Mouse (Mus musculus) thymus, postnatal 4 days (tissue): ENCODE measurements at regions not wholly inside any gene's neighbourhood (a gene's known extent, or its start where the extent isn't known, plus 50 kb on each side); places are given as distances from the start of the nearest gene placed in this dataset.

ENCODE experiments used
- DNase-seq: peaks from one replicate; pipeline ENCODE4 v3.0.0; 2021

DNA sequence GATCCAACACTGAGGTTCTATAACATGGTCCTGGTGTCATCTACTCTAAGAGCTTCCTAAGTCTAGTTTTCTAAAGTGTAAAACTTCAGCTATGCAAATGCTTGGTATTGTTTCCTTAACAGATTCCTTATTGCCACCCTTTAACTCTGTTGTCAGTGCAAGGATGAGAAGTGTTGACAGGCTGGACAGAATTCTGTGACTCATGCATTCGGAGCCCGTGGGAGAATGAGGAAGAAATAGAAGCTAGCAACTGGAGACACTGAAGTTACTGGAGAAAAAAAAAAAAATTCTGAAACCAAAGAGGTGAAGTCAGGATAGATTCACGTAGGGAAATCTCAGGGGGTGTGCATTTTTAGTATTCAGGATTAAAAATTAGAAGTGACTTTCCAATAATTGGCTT, 128.6 kb upstream of the Pum3 start:
- DNase-seq, result no peak

DNA sequence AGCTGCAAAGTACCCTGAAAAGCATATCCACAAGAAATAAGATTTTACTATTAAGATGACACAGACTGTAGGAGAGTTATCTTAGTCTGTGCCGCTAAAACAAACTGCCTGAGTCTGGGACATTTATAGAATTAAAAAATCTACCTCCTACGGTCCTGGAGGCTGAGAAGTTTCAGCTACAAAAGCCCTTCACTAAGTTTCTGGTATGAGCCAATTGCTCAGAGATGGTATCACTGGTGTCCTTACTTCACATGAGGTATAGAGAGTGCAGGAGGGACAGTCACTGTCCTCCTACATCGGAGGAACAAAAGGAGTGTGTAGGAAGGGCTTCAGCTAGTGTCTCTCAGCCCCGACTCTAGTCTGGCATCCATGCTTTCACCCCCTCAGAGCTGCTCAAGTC, 127.1 kb upstream of the Pum3 start:
- no peak for DNase-seq

DNA sequence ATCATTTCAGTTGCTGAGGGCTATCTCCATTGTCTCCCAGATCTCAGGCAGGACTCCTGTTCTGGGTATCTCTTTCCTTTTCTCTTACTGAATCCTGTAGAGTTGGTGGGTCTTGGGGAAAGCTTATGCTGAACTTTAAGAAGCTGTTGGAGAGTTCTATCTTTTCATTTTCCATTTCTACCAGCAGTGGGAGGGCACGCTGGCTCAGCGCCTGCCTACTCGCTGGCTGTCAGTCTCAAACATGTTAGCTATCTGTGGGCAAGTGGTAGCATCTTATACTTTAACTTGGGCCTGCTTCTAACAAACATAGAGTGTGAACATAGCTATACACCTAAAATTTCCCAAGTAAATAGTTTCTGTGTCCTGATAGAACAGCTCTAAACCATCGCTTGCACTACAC, 125.2 kb upstream of the Pum3 start:
- no peak for DNase-seq

DNA sequence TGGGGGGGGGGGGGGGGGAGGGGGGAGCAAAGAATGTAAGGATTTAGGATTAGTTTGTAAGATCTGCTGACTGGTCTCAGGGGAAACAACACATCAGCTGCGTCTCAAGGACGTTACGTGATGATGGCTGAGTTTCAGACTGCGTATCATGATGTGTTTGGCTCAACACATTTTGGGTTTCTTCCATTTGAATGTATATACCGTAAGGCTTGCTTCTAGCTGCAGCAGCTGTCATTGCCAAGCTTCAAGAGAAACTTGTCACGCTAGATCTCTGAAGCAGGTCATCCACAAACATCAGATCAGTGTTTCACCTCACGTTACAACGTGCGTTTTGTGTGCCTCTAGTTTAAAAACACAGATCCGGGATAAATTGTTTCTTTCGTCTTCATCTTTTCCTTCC, 123.6 kb upstream of the Pum3 start:
- DNase-seq, result no peak

DNA sequence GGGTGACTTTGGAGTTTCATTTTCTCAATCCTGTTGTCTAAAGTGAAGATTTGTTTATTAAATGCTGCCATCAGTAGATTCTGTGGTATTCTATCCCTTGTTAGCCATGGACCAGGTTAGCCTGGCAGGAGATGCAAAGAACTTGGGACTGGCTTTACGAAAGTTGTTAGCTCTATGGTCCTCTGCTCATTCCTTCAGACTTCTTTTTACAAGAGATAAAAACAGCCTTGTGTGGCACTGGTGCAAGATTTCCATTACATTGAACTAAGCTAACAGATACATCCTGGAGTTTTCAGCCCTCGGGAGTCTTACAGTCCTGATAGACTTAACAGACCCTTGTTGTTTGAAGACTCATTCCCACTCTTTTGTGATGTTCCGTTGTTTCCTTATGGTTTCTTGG, 108.1 kb upstream of the Pum3 start:
- no peak for DNase-seq

DNA sequence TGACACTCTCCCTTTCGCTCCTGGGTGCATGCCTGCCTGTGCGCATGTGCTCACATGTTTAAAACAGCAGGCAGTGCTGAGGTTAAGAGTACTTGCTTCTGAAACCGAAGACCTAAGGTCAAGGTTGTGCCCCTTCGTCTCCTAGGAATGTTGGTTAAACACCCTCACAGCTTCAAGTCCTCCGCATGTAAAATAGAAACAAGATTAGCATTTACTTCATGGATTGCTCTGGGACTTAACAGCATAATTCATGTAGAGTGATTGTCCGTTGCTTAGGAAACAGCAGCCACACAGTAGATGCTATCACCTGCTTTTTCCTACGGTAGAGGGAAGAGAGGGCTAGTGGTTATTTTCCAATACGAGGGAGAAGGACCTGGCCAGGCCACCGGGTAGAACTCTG, 107.4 kb upstream of the Pum3 start:
- DNase-seq, result no peak

DNA sequence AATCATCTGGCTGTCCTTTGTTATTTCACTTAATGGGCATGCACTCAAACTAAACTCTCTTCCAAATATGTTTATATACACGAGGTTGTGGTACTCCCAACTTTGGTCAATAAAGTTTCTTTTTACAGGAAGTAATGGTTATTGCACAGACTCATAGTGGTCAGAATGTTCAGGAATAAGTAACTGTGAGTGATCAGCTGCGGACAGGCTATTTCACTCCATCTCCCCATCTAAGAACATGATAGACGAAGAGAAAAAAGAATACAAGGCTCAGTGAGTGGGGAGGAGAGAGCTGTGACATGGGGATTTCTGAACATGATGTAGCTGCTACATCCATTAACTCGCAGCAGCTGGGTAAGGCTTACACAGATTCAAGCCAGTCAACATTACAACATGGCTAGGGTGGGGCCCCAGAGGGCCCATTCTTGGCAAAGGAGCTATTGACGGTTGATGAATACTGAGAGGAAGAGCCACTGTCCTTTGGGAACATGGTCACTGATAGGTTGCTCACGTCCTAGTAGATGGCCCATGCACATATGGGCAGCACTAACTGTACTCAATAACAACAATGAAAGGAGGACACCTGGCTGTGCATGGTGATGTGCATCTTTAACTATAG, 98.4 kb upstream of the Pum3 start:
- DNase-seq, result no peak

DNA sequence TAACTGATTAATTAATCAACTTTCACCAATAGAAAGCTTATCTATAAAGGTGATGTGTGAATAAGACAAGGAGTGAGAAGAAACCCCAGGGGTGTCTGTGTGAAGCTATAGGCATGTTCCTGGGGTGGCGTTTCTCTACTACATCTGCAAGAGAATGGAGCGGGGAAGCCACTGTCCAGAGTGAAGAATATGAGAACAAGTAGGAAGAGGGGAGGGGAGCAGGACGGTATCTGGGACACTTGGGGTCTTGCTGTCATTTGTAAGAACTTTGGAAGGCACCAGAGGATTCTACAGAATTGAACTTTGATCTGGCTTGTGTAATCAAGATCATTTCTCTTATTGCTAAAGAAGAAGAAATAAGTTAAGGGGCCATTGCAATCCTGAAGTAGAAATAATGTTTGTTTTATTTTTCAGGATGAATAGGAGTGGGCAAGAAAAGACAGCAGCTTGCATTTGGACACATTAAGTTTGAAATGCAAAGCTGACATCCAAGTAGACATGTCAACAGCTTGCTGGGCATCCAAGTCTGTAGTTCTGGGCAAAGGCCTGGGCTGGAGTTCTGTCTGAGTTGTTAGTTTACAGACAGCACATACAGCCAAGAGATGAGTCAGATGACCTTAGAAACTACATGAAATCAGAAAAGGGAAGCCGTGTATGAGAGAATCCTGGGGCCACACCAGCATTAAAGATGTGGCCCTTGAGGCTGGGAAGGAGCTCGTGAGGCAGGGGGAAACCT, 89.9 kb upstream of the Pum3 start:
- DNase-seq, result no peak

DNA sequence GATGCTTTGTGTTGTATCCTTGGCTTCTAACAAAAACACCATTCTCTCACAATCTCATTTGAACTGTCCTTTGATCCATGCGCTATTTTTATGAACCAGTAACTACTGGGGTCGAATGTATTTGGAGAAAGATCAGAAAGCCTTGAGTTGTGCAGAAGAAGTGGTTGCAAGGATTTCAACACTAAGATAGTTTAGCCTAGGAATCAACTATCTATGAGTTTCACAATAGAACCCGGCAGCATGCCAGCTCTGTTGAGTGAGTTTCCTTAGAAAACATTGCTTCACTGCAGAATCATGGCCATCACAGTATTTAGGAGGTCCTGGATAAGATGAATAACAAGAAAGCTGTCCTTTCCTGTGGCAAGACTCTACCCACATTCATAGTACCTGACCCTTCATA, 84.6 kb upstream of the Pum3 start:
- DNase-seq, result no peak

DNA sequence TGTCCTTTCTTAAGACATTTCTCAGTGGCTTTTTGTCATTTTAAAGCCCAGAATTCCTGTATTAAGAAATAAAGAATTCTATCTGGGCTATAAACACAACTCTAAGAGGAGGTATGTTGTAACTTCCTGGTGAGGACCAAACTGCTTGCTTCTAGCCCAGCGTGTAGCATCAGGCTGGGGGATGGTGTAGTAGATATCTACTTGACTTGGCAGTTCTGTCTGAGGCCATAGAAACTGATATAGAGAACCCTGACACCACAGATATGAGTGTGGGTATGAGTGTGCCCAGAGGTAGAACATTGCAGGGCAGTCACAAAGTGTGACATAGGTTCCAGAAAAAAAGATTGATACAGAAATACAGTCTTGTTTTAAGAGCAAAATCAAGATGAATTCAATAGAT, 83.9 kb upstream of the Pum3 start:
- DNase-seq, result no peak

DNA sequence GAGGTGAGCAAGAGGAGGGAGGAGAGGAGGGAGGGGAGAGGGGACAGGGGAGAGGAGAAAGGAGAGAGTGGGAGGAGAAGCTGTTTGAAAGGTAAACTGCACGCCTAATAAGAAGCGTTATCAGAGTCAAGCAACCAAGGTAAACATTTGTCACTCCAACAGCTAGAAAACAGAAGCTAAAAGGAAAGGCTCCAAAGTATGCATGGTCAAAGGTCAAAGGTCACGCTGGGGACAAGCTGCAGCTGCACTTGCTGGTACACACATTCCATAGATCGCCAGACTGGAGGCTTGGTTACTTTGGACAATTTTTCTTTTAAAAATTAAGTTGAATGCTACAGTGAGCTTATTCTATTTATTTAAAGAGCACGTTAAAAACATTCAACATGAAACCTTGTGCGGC, 81.7 kb upstream of the Pum3 start:
- no peak for DNase-seq

DNA sequence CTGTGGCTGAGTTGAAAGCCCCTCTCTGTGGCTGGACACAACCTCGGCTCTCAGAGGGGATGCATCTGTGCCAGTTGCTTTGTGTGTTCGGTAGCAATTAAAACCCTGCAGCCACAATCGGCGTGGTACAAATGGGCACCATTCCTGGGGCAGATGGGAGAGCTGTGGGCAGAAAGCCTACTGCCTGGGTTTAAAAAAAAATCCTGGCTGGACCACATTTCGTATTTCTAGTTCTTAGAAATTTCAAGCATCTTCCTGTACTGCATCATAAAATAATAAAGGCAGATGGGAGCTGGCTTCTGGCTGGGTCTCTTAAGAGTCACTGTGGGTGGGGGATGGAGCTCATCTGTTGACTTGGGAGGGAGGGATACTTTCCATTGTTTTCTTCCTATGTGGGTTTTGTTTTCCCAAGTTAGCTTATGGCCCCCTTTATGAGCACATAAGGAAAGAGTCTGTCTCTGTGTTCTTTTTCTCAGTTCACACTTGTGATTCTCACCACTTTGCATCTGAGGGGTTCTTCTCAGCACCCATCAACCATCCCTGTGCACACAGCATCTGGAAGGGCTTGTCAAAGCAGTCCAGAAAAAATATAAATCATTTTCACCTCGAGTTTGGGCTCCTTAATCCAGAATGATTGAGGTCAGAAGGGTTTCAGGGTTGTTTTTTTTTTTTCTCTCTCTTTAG, 80.5 kb upstream of the Pum3 start:
- no peak for DNase-seq

DNA sequence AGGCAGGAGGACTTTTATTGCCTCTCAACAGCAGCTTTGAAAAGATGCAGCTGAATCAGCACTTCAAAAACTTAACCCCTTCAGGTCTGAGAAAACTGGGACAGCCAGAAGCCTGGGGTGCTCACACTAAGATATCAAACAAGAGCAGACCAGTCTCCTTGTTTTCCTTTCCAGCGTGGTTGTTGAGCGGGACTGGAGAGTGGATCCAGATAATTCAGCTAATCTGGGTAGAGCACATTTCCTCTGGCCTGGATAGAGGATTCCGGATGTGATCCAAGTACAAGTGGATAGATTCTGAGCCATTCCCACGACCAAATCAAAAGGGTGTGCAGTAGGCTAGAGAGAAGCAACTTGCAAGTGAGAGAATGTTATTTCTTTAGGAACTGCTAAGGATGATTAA, 68.7 kb upstream of the Pum3 start:
- no peak for DNase-seq

DNA sequence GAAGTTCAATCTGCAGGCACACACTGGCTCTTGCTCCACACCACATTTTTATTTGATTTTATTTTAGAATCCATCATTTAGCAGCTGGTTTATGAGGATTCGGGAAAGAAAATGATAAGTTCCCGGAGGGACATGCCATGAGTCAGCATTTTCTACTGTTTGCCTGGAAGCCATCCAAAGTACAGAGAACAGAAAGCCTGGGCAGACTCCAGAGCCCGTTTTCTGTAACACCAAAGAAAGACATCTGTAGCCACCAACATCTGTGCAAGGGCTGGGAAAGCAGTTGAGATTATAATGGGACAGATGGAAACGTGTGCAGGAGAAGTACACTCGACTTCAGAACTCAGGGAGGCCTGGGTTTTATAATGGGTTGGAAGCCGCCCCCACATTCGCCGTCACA, 62.8 kb upstream of the Pum3 start:
- DNase-seq, result no peak

DNA sequence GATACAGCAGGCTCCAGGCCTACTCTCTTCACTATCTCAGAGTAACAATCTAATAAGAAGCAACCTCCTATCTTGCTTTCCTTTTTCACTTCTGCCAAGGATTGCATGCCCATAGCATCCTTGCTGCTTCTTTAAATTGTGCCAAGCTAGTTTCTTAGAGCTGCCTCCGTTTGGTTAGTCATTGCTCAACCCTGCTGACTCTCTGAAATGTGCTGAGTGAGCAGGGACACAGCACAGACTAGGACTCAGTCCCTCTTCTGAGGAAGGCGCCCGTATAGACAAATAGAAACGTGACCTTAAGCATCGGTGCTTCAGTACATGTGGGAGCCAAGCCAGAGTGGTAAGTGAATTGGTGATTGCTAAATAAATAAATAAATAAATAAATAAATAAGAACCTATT, 62.2 kb upstream of the Pum3 start:
- DNase-seq, result no peak

DNA sequence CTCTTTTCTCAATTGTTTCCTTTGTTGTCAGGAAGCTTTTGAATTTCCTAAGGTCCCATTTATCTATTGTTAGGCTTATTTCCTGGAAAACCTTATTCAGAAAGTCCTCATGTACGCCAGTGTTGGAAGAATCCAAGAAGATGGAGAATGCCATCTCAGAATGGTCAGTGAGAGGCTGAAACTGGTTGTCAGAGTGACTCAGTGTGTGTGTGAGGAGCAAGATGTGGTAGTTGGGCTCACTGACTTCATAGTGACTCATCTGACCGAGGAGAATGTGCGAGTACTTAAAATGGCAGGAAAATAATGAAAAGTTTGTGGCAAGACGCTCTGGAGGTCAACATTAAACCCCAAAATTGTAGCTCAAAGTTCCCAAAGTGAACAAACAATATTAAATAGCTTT, 59.4 kb upstream of the Pum3 start:
- DNase-seq, result no peak
